Mouse (Mus musculus) intestine, postnatal 0 days (tissue): Measurements from ENCODE around the gene Ifrd2. TPM values are rescaled to one million over a fixed set of nuclear protein-coding genes. Genes with fewer than 3 reads are reported as not detected.

ENCODE experiments used
- ATAC-seq: fragments of 200-750 bp; cut with Nextera tagmentation; 2 replicates; pipeline ENCODE4 v1.8.0; 2017; ENCODE audit warnings: mild to moderate bottlenecking, moderate TSS enrichment, moderate library complexity
- H3K27ac ChIP-seq: fragments of 300-500 bp; sonication (generic); 2 replicates; pipeline ENCODE4 v1.5.1; 2014; ENCODE audit warnings: mild to moderate bottlenecking, low read depth, low read length, moderate library complexity
- H3K27me3 ChIP-seq: fragments of 300-500 bp; sonication (generic); replicated peaks from 2 replicates; pipeline ENCODE4 v1.6.1; 2014; ENCODE audit warnings: low read length, mixed read lengths; ENCODE audit not compliant: control insufficient read depth, insufficient read depth
- H3K36me3 ChIP-seq: fragments of 300-500 bp; sonication (generic); 2 replicates; pipeline ENCODE4 v1.6.1; 2014; ENCODE audit warnings: mild to moderate bottlenecking, moderate library complexity; ENCODE audit not compliant: control insufficient read depth, insufficient read depth
- H3K4me1 ChIP-seq: fragments of 300-500 bp; sonication (generic); replicated peaks from 2 replicates; pipeline ENCODE4 v1.6.1; 2014; ENCODE audit warnings: antibody characterized with exemption, low read length, mixed read lengths; ENCODE audit not compliant: control insufficient read depth, insufficient read depth
- H3K4me2 ChIP-seq: fragments of 300-500 bp; sonication (generic); replicated peaks from 2 replicates; pipeline ENCODE4 v1.6.1; 2014; ENCODE audit warnings: low read depth, mild to moderate bottlenecking, moderate library complexity
- H3K4me3 ChIP-seq: fragments of 300-500 bp; sonication (generic); 2 replicates; pipeline ENCODE4 v1.5.1; 2014; ENCODE audit warnings: low read depth, low read length
- H3K9ac ChIP-seq: fragments of 300-500 bp; sonication (generic); 2 replicates; pipeline ENCODE4 v1.6.1; 2014; ENCODE audit warnings: mild to moderate bottlenecking, low read depth, low read length
- H3K9me3 ChIP-seq: fragments of 300-500 bp; sonication (generic); 2 replicates; pipeline ENCODE4 v1.6.1; 2016; ENCODE audit warnings: mixed run types; ENCODE audit not compliant: control insufficient read depth
- CTCF ChIP-seq: sonication (generic); IDR thresholded peaks from 2 replicates; pipeline ENCODE4 v1.5.1; 2016; ENCODE audit warnings: low read depth, mild to moderate bottlenecking, control low read depth, antibody characterized with exemption, moderate library complexity
- WGBS: fragments of 180-500 bp; shearing (Covaris S2); extraction: QIAGEN DNeasy Blood & Tissue Kit; methylation state at CpG from one replicate; pipeline ENCODE4 v1.1.7; 2014; 5-methylcytosine and 5-hydroxymethylcytosine counted together
- polyA plus RNA-seq: library from polyadenylated mRNA; unstranded; fragments of >200 nt; fragmentation: Nextera tagmentation; extraction: Ambion mirVana; gene quantifications from 2 replicates; pipeline ENCODE4 v1.2.1, GENCODE M21; 2015

The Ifrd2 gene
- polyA plus RNA-seq = 36.9 and 38.9 TPM in 2 replicates

GRCm38 (mm10) chr9:107586974-107587832 lies at the start of gene Ifrd2:
TSS of gene Ifrd2 (plus strand) at chr9:107587642.
- peaks cover 37% of the 10 kb centered on the region for H3K36me3 ChIP-seq
- peak within 1 kb of the TSS; percentile 47 for H3K9ac ChIP-seq
- ATAC-seq = peak; percentile 92
- H3K27me3 ChIP-seq = no peaks in the 10 kb centered on the region
- TF ChIP-seq CTCF = no peak; the same call in 1 of the 2 replicates
- no peaks in the 10 kb centered on the region for H3K9me3 ChIP-seq
- peak within 1 kb of the TSS; percentile 87 for H3K4me2 ChIP-seq
- H3K4me3 ChIP-seq = peak within 1 kb of the TSS; percentile 70
- H3K4me1 ChIP-seq = peaks cover 4% of the 10 kb centered on the region; the same call in 1 of the 2 replicates
- peak within 1 kb of the TSS; percentile 78 for H3K27ac ChIP-seq
- 9% methylated on average over 46 of the region's 46 CpGs for WGBS

GRCm38 (mm10) chr9:107538231-107538630 lies 49.2 kb upstream of the Ifrd2 start:
- no peaks in the 10 kb centered on the region for H3K27me3 ChIP-seq
- no peak overlapping the region for H3K9ac ChIP-seq
- TF ChIP-seq CTCF = no peak
- H3K9me3 ChIP-seq = no peaks in the 10 kb centered on the region
- no peak overlapping the region for H3K27ac ChIP-seq
- peaks cover 13% of the 10 kb centered on the region for H3K4me1 ChIP-seq
- H3K36me3 ChIP-seq = peaks cover 26% of the 10 kb centered on the region
- ATAC-seq = no peak
- 92% methylated on average over 7 of the region's 7 CpGs for WGBS
- no peak overlapping the region for H3K4me3 ChIP-seq
- no peak overlapping the region for H3K4me2 ChIP-seq

GRCm38 (mm10) chr9:107538711-107539110 lies 48.7 kb upstream of the Ifrd2 start:
- H3K27me3 ChIP-seq = no peaks in the 10 kb centered on the region
- no peak for ATAC-seq
- no peaks in the 10 kb centered on the region for H3K9me3 ChIP-seq
- H3K36me3 ChIP-seq = peaks cover 26% of the 10 kb centered on the region
- H3K27ac ChIP-seq = no peak overlapping the region
- no peak overlapping the region for H3K4me3 ChIP-seq
- WGBS = 94% methylated on average over 3 of the region's 3 CpGs
- TF ChIP-seq CTCF = no peak
- H3K4me1 ChIP-seq = peaks cover 13% of the 10 kb centered on the region
- no peak overlapping the region for H3K4me2 ChIP-seq
- no peak overlapping the region for H3K9ac ChIP-seq

GRCm38 (mm10) chr9:107539940-107540339 lies 47.5 kb upstream of the Ifrd2 start:
- no peak for TF ChIP-seq CTCF
- WGBS = 96% methylated on average over 8 of the region's 8 CpGs
- H3K9ac ChIP-seq = no peak overlapping the region
- ATAC-seq = no peak
- H3K9me3 ChIP-seq = no peaks in the 10 kb centered on the region
- peaks cover 13% of the 10 kb centered on the region for H3K4me1 ChIP-seq
- H3K36me3 ChIP-seq = peaks cover 38% of the 10 kb centered on the region
- no peak overlapping the region for H3K4me3 ChIP-seq
- no peak overlapping the region for H3K4me2 ChIP-seq
- H3K27ac ChIP-seq = no peak overlapping the region
- H3K27me3 ChIP-seq = no peaks in the 10 kb centered on the region

- H3K27ac ChIP-seq = no peak overlapping the region
- H3K27me3 ChIP-seq = no peaks in the 10 kb centered on the region
- H3K9ac ChIP-seq = no peak overlapping the region
- peaks cover 11% of the 10 kb centered on the region for H3K4me1 ChIP-seq
- H3K4me2 ChIP-seq = no peak overlapping the region
- no peaks in the 10 kb centered on the region for H3K9me3 ChIP-seq
- ATAC-seq = no peak
- WGBS = 61% methylated on average over 4 of the region's 4 CpGs
- no peak for TF ChIP-seq CTCF
- no peak overlapping the region for H3K4me3 ChIP-seq
- peaks cover 38% of the 10 kb centered on the region for H3K36me3 ChIP-seq
Observed at GRCm38 (mm10) chr9:107540420-107540819, 47.0 kb upstream of the Ifrd2 start.

GRCm38 (mm10) chr9:107541005-107541404 lies 46.4 kb upstream of the Ifrd2 start:
- TF ChIP-seq CTCF = no peak

More at GRCm38 (mm10) chr9:107541005-107541404, 46.4 kb upstream of the Ifrd2 start:
- Histone ChIP-seq H3K4me3 (peak overlapping the region; percentile 69; the same call in 1 of the 2 replicates), H3K27me3 (no peaks in the 10 kb centered on the region), H3K4me2 (peak overlapping the region; percentile 85), H3K9me3 (no peaks in the 10 kb centered on the region), H3K9ac (no peak overlapping the region), H3K4me1 (peaks cover 6% of the 10 kb centered on the region), H3K36me3 (peaks cover 38% of the 10 kb centered on the region), H3K27ac (no peak overlapping the region)
- 31% methylated on average over 10 of the region's 10 CpGs for WGBS
- no peak for ATAC-seq
